Mouse (Mus musculus): ENCODE data around the gene Lzts2.

DNA sequence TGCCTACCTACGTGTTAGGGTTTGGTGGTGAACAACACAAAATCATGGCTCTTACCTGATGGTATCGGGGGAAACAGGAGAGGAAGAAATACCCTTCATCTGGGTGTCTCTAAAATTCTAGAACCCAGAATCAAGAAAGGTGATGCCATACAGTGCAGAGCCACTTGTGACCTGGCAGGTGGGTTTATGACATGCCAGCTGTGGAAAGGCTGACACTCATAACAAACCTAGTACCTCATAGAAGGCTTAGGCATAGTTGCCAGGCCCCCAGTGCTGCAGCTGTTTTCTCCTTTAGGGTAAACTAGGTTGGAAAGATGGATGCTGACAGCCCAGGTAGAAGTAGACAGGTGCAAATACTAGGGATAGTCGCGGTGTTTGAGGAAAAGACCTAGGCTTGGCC, 29.8 kb upstream of the Lzts2 start:
- TF ChIP-seq GATA1 (IDR thresholded peaks at IDR 0.05; ENCODE audit: low read length) (no peak), TAL1 (IDR thresholded peaks at IDR 0.05; ENCODE audit: low read length) (no peak)

Measured in erythroblast, embryonic 14.5 days (primary cell).